Mouse (Mus musculus): ENCODE data around the gene Sdk1. TPM values are rescaled to one million over a fixed set of nuclear protein-coding genes. Genes with fewer than 3 reads are reported as not detected.

Sdk1 gene
- polyA plus RNA-seq, 1 experiment from 2014 or later: 1.0 TPM

DNA sequence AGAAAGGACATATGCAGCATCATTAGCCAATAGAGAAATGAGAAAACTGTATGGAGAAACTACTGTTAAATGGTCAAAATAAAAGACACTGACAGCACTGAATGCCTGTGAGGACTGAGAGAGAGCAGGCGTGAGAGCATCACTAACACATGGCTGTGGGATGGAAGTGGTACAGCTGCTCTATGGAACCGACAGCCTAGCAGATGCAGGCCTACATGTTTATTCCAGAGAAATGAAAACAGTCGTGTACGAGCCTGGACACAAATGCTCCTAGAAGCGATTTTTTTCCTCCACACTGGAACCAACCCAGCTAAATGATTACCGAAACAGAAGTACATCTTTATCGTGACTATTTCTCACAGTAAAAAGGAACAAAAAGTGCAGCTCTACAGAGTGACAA is 54.0 kb downstream of the Sdk1 start:
- Histone ChIP-seq H3K4me2 (no peak overlapping the region), H3K27ac (ENCODE audit: low read depth) (no peak overlapping the region), H3K27me3 (ENCODE audit: insufficient read depth, low read length) (no peaks in the 10 kb centered on the region), H3K9ac (no peak overlapping the region), H3K4me1 (ENCODE audit: insufficient read depth) (no peaks in the 10 kb centered on the region), H3K9me3 (ENCODE audit: low read depth, low read length) (no peaks in the 10 kb centered on the region), H3K36me3 (ENCODE audit: insufficient read depth) (no peaks in the 10 kb centered on the region), H3K4me3 (ENCODE audit: low read depth, low read length) (no peak overlapping the region)
- WGBS: 47% methylated on average over 7 of the region's 7 CpGs
- DNase-seq: peak; percentile 77
- no peak for TF ChIP-seq CTCF (IDR thresholded peaks at IDR 0.05; ENCODE audit: low read depth)
- ATAC-seq (ENCODE audit: insufficient read depth): peak; percentile 75; the same call in 1 of the 2 replicates

DNA sequence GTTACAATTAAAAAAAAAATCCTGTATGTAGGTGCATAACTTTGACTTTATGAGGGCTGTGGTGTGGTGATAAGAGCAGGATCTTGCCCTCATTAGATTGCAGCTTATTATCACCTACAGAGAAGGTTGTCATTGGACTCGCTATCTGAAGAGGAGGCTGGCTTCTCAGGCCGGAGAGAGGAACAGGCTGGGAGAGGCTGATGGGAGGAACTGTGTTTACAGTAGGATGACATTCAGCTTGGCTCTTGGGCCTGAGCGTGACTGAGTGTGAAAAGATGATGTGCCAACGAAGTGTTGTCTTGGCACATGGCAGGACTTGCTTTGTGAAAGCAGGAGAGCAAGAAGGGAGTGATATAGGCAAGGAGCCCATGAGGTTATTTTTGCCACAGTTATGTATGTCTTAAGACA is 61.0 kb downstream of the Sdk1 start:
- peak; percentile 95 for ATAC-seq (ENCODE audit: insufficient read depth)
- Histone ChIP-seq H3K9ac (no peak overlapping the region), H3K4me3 (ENCODE audit: low read depth, low read length) (no peak overlapping the region), H3K27ac (ENCODE audit: low read depth) (no peak overlapping the region), H3K4me1 (ENCODE audit: insufficient read depth) (no peaks in the 10 kb centered on the region), H3K9me3 (ENCODE audit: low read depth, low read length) (no peaks in the 10 kb centered on the region), H3K36me3 (ENCODE audit: insufficient read depth) (no peaks in the 10 kb centered on the region), H3K27me3 (ENCODE audit: insufficient read depth, low read length) (no peaks in the 10 kb centered on the region), H3K4me2 (no peak overlapping the region)
- WGBS: 12% methylated on average over 4 of the region's 4 CpGs
- TF ChIP-seq CTCF (IDR thresholded peaks at IDR 0.05; ENCODE audit: low read depth): no peak
- DNase-seq: peak; percentile 90

DNA sequence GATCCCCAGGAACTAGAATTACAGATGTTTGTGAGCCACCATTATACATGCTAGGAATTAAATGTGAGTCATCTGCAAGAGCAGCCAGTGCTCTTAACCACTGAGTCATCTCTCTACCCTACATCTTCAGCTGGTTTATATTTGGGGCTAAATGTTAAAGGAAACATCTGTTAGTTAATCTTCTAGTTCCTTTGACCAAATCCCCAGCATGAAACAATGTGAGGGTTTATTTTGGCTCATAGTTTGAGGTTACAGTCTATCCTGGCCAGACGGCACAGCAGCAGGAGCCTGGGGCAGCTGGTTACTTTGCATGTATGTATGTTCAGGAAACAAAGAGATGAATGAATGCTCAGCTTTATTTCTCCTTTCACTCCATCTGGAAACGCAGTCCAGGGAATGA is 62.5 kb downstream of the Sdk1 start:
- Histone ChIP-seq H3K9ac (no peak overlapping the region), H3K4me3 (ENCODE audit: low read depth, low read length) (no peak overlapping the region), H3K36me3 (ENCODE audit: insufficient read depth) (no peaks in the 10 kb centered on the region), H3K4me1 (ENCODE audit: insufficient read depth) (no peaks in the 10 kb centered on the region), H3K27ac (ENCODE audit: low read depth) (no peak overlapping the region), H3K4me2 (no peak overlapping the region), H3K27me3 (ENCODE audit: insufficient read depth, low read length) (no peaks in the 10 kb centered on the region), H3K9me3 (ENCODE audit: low read depth, low read length) (no peaks in the 10 kb centered on the region)
- WGBS: 48% methylated on average over 2 of the region's 2 CpGs
- TF ChIP-seq CTCF (IDR thresholded peaks at IDR 0.05; ENCODE audit: low read depth): no peak
- no peak for DNase-seq
- ATAC-seq (ENCODE audit: insufficient read depth): no peak

DNA sequence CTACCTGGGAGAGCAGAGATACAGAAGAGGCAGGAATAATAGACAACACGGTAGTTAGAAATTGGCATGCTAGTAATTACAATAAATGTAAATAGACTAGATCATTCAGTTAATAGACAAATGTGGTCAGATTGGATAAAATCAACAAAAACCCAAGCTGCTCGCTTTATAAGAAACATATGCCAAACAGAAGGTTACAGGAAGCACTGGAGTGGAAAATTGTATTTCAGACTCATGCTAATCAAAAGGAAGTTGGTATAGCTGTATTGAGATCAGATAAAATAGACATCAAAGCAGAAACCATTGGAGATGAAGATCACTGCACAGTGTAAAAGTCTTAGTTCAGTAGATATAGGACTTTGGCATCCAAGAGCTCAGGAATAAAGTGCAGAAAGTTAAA is 63.4 kb downstream of the Sdk1 start:
- Histone ChIP-seq H3K4me3 (ENCODE audit: low read depth, low read length) (no peak overlapping the region), H3K9me3 (ENCODE audit: low read depth, low read length) (no peaks in the 10 kb centered on the region), H3K4me1 (ENCODE audit: insufficient read depth) (no peaks in the 10 kb centered on the region), H3K9ac (no peak overlapping the region), H3K4me2 (no peak overlapping the region), H3K27ac (ENCODE audit: low read depth) (no peak overlapping the region), H3K27me3 (ENCODE audit: insufficient read depth, low read length) (no peaks in the 10 kb centered on the region), H3K36me3 (ENCODE audit: insufficient read depth) (no peaks in the 10 kb centered on the region)
- DNase-seq (no peak), ATAC-seq (ENCODE audit: insufficient read depth) (no peak)
- 60% methylated on average over 2 of the region's 2 CpGs for WGBS
- TF ChIP-seq CTCF (IDR thresholded peaks at IDR 0.05; ENCODE audit: low read depth): no peak

DNA sequence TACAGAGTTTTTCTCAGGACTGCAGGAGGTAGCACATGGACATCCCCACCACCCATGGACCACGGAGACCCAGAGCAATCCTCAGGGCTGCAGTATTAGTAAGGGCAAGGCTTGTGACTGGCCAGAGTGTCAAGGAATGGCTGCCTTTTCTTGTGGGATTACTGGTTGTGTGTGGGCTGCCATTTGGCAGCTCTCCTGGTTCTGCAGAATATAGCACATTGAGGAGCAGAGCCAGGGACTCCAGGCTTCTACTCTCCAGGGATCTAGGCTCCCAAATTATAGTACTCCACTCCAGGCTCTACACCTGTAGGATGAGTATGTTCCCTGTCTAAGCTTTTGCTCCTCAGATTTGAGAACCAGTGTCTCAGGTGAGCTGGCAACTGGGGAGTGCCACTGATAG is 69.4 kb downstream of the Sdk1 start:
- WGBS: 85% methylated on average over 1 of the region's 1 CpGs
- Histone ChIP-seq H3K4me1 (ENCODE audit: insufficient read depth) (no peaks in the 10 kb centered on the region), H3K9me3 (ENCODE audit: low read depth, low read length) (no peaks in the 10 kb centered on the region), H3K27ac (ENCODE audit: low read depth) (no peak overlapping the region), H3K9ac (no peak overlapping the region), H3K27me3 (ENCODE audit: insufficient read depth, low read length) (no peaks in the 10 kb centered on the region), H3K4me3 (ENCODE audit: low read depth, low read length) (no peak overlapping the region), H3K4me2 (no peak overlapping the region), H3K36me3 (ENCODE audit: insufficient read depth) (no peaks in the 10 kb centered on the region)
- no peak for TF ChIP-seq CTCF (IDR thresholded peaks at IDR 0.05; ENCODE audit: low read depth)
- ATAC-seq (ENCODE audit: insufficient read depth) (no peak), DNase-seq (no peak)

DNA sequence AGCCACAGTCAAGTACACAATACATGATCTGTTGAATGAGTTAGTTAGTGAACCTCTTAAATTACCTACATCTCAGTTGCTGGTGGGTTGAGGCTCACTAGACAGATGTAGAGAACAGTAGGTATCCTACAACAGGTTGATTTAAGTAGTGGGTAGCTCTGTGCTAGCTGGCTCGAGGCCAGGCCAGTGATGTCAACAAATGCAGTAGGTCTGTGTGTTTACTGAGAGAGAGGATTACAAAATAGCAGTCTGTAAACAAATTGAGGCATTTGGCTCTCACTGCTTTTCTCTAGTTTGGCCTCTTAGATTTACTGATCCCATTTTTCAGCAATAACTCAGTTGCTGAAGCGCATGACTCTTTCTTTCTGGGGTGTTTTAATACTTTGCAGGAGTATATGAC is 70.5 kb downstream of the Sdk1 start:
- Histone ChIP-seq H3K27me3 (ENCODE audit: insufficient read depth, low read length) (no peaks in the 10 kb centered on the region), H3K9me3 (ENCODE audit: low read depth, low read length) (no peaks in the 10 kb centered on the region), H3K4me2 (no peak overlapping the region), H3K36me3 (ENCODE audit: insufficient read depth) (no peaks in the 10 kb centered on the region), H3K9ac (no peak overlapping the region), H3K27ac (ENCODE audit: low read depth) (no peak overlapping the region), H3K4me3 (ENCODE audit: low read depth, low read length) (no peak overlapping the region), H3K4me1 (ENCODE audit: insufficient read depth) (0 out of 2 replicates have a peak, but pooled peaks cover under 1% of the 10 kb centered on the region)
- 54% methylated on average over 2 of the region's 2 CpGs for WGBS
- no peak for TF ChIP-seq CTCF (IDR thresholded peaks at IDR 0.05; ENCODE audit: low read depth)
- DNase-seq (no peak), ATAC-seq (ENCODE audit: insufficient read depth) (no peak)

DNA sequence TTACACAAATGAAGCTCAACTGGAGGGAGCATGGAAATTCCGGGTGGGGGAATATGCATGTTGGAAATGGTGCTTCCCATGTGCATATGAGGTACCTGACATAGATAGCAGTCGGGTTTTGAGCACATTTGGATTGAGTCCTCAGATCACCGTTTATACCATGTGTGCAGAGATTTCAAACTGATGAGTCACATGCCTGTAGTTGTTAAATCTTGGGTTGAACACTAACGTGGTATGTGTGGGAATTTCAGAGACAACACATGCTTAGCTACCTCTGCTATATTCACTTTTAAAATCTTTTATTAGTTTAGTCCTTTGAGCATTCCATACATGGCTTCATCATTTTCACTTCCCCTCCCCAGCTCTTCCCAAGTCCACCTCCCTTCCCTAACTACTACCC is 71.0 kb downstream of the Sdk1 start:
- Histone ChIP-seq H3K27ac (ENCODE audit: low read depth) (no peak overlapping the region), H3K27me3 (ENCODE audit: insufficient read depth, low read length) (no peaks in the 10 kb centered on the region), H3K36me3 (ENCODE audit: insufficient read depth) (no peaks in the 10 kb centered on the region), H3K4me3 (ENCODE audit: low read depth, low read length) (no peak overlapping the region), H3K9me3 (ENCODE audit: low read depth, low read length) (no peaks in the 10 kb centered on the region), H3K4me2 (no peak overlapping the region), H3K4me1 (ENCODE audit: insufficient read depth) (peaks cover 5% of the 10 kb centered on the region; the same call in 1 of the 2 replicates), H3K9ac (no peak overlapping the region)
- TF ChIP-seq CTCF (IDR thresholded peaks at IDR 0.05; ENCODE audit: low read depth): no peak
- ATAC-seq (ENCODE audit: insufficient read depth): no peak
- WGBS: 73% methylated on average over 4 of the region's 4 CpGs
- DNase-seq: no peak

DNA sequence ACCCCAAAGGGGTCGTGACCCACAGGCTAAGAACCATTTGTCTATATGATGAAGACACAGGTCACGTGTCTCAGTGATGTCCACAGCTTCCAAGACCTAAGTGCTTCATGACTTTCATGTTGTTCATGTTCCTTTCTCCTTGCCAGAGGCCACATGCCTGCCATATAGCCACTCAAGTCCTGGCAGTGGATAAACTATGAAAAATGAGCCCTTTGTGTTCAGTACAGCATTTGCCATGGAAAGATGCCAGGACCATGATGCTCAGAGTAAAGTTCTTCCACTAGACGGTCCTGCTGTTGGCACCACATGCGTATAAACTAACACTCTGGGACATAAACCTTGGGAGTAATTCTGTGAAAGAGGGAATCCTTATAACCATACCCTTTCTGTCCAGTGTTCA is 75.8 kb downstream of the Sdk1 start:
- DNase-seq (peak; percentile 56), ATAC-seq (ENCODE audit: insufficient read depth) (peak; percentile 14; the same call in 1 of the 2 replicates)
- Histone ChIP-seq H3K9me3 (ENCODE audit: low read depth, low read length) (no peaks in the 10 kb centered on the region), H3K27me3 (ENCODE audit: insufficient read depth, low read length) (no peaks in the 10 kb centered on the region), H3K4me2 (no peak overlapping the region), H3K4me3 (ENCODE audit: low read depth, low read length) (no peak overlapping the region), H3K9ac (no peak overlapping the region), H3K4me1 (ENCODE audit: insufficient read depth) (peaks cover 6% of the 10 kb centered on the region; the same call in 1 of the 2 replicates), H3K27ac (ENCODE audit: low read depth) (no peak overlapping the region), H3K36me3 (ENCODE audit: insufficient read depth) (no peaks in the 10 kb centered on the region)
- no peak for TF ChIP-seq CTCF (IDR thresholded peaks at IDR 0.05; ENCODE audit: low read depth)
- 50% methylated on average over 4 of the region's 4 CpGs for WGBS
